Mouse (Mus musculus) adrenal gland, postnatal 10 days (tissue): ENCODE data around the gene Slxl1. TPM values are rescaled to one million over a fixed set of nuclear protein-coding genes. Genes with fewer than 3 reads are reported as not detected.
"Not testable (repeated sequence)": the region's sequence is repeated elsewhere in the genome, so short reads cannot be mapped to it uniquely, and the experiment has no call there.

Experiments
- DNase-seq: peaks from one replicate; pipeline ENCODE4 v3.0.0; 2021; ENCODE audit warnings: mixed read lengths
- long read RNA-seq, 2 experiments: library from polyadenylated mRNA; stranded (forward); transcript quantifications; one replicate each; pipeline ENCODE4 v2.0.0; 2021
- total RNA-seq, 2 experiments: library from RNA; stranded (reverse); gene quantifications; 2 replicates each; pipeline ENCODE4 v1.2.3; 2021

Slxl1 gene
- total RNA-seq: not detected
- long read RNA-seq, experiment 1: 0 reads
- long read RNA-seq, experiment 2: 0 reads

GRCm38 (mm10) chrX:55226576-55226975 is at the start of gene Slxl1:
TSS of gene Slxl1 (plus strand) at chrX:55226876.
- DNase-seq: not testable (repeated sequence)
